Comparison of ENCODE assay signal across 8 mouse cellular contexts in the genomic region with DNA sequence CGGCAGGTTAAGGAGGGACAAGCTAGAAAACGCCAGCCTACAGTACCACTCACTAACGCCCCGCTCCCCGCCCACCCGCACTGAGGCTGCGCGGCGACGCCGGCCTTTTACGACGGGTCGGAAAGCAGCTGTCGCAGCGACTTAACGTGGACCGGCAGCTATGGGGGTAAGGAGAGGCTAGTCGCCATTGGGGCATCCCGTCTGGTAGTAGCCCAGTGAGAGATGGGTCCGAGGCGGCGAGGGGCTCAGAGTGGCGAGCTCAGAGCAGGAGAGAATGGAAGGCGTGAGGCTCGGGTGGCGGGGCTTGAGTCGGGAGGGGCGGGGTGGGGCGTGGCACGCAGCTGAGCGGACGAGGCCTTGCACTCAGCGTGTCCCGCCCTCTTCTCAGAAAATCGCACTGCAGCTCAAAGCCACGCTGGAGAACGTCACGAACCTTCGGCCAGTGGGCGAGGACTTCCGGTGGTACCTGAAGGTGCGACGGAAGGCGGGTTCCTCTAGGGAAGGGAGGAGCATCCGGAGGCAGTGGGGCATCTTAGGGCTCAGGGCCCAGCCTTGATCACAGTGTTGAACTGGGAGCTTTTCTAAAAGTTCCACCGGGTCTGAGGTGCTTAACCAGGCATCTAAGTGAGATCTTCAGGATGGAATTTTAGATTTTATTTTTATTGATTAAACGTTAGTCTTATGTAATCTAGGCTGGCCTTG. TPM values are rescaled to one million over a fixed set of nuclear protein-coding genes. Genes with fewer than 3 reads are reported as not detected.
DNase-seq lines count a peak whose midpoint lies in the region; ATAC-seq lines count a peak whose summit lies in the region.

A gene (plus strand): TSS at position 83 of the 702 bp plus-strand sequence.

- under 1% methylated on average over 48 of the region's 48 CpGs for WGBS in heart, embryonic 13.5 days
- WGBS in liver, embryonic 12.5 days (ENCODE audit: insufficient replicate concordance) = under 1% methylated on average over 48 of the region's 48 CpGs
- under 1% methylated on average over 48 of the region's 48 CpGs for WGBS in stomach, embryonic 15.5 days

- H3K4me3 ChIP-seq in brown adipose tissue, adult 24 weeks (ENCODE audit: insufficient read depth, low read depth, low read length) = peak within 1 kb of the TSS; percentile 81
- H3K4me3 ChIP-seq in heart, embryonic 13.5 days = peak within 1 kb of the TSS; percentile 65
- peak within 1 kb of the TSS; percentile 71 for H3K4me3 ChIP-seq in liver, embryonic 12.5 days
- peak within 1 kb of the TSS; percentile 70 for H3K4me3 ChIP-seq in stomach, embryonic 15.5 days (replicated peaks)

- H3K27ac ChIP-seq in brown adipose tissue, adult 24 weeks (replicated peaks; ENCODE audit: low read depth, low read length) = peak within 1 kb of the TSS; percentile 89
- peak within 1 kb of the TSS; percentile 89 for H3K27ac ChIP-seq in heart, embryonic 13.5 days (replicated peaks)
- H3K27ac ChIP-seq in liver, embryonic 12.5 days = peak within 1 kb of the TSS; percentile 86
- H3K27ac ChIP-seq in stomach, embryonic 15.5 days = peak within 1 kb of the TSS; percentile 94

- ATAC-seq in heart, embryonic 13.5 days (ENCODE audit: extremely low read depth, insufficient number of reproducible peaks, low FRiP score, low TSS enrichment) = peak; percentile 91
- ATAC-seq in liver, embryonic 12.5 days = peak; percentile 94
- ATAC-seq in stomach, embryonic 15.5 days (ENCODE audit: insufficient read depth, low FRiP score, low read depth) = peak; percentile 95

- H3K27me3 ChIP-seq in heart, embryonic 13.5 days (replicated peaks) = no peaks in the 10 kb centered on the region
- no peaks in the 10 kb centered on the region for H3K27me3 ChIP-seq in liver, embryonic 12.5 days (replicated peaks)
- H3K27me3 ChIP-seq in stomach, embryonic 15.5 days (replicated peaks) = no peaks in the 10 kb centered on the region

- peak; percentile 97 for DNase-seq in CD4-positive, CD25-positive, alpha-beta regulatory T cell, adult 2 months (ENCODE audit: low read depth, low spot score)
- DNase-seq in fat pad, adult 2 months (ENCODE audit: extremely low read depth, low read depth, low spot score) = peak; percentile 70
- peak; percentile 95 for DNase-seq in kidney, postnatal 10 days
- DNase-seq in natural killer cell, adult 2 months (ENCODE audit: low spot score in 2 of 2) = peak; percentile 93

- peak within 1 kb of the TSS; percentile 84 for H3K4me2 ChIP-seq in heart, embryonic 13.5 days
- H3K4me2 ChIP-seq in liver, embryonic 12.5 days = peak within 1 kb of the TSS; percentile 90
- peak within 1 kb of the TSS; percentile 85 for H3K4me2 ChIP-seq in stomach, embryonic 15.5 days

- H3K9me3 ChIP-seq in heart, embryonic 13.5 days = no peaks in the 10 kb centered on the region
- H3K9me3 ChIP-seq in liver, embryonic 12.5 days (replicated peaks) = no peaks in the 10 kb centered on the region
- H3K9me3 ChIP-seq in stomach, embryonic 15.5 days = no peaks in the 10 kb centered on the region

- H3K36me3 ChIP-seq in heart, embryonic 13.5 days = peaks cover 65% of the 10 kb centered on the region
- peaks cover 62% of the 10 kb centered on the region for H3K36me3 ChIP-seq in liver, embryonic 12.5 days
- H3K36me3 ChIP-seq in stomach, embryonic 15.5 days = peaks cover 27% of the 10 kb centered on the region

- peak within 1 kb of the TSS; percentile 85 for H3K9ac ChIP-seq in heart, embryonic 13.5 days
- H3K9ac ChIP-seq in liver, embryonic 12.5 days = peak within 1 kb of the TSS; percentile 65
- peak within 1 kb of the TSS; percentile 53; the same call in 1 of the 2 replicates for H3K9ac ChIP-seq in stomach, embryonic 15.5 days

- H3K4me1 ChIP-seq in brown adipose tissue, adult 24 weeks (ENCODE audit: control insufficient read depth, insufficient read depth, insufficient read length, low read length) = no peaks in the 10 kb centered on the region
- H3K4me1 ChIP-seq in heart, embryonic 13.5 days = peaks cover 17% of the 10 kb centered on the region
- peaks cover 28% of the 10 kb centered on the region for H3K4me1 ChIP-seq in liver, embryonic 12.5 days
- peaks cover 7% of the 10 kb centered on the region for H3K4me1 ChIP-seq in stomach, embryonic 15.5 days

RNA-seq across cellular contexts. Expression of the gene that starts here (rescaled TPM):
- 77.0 and 102 TPM in 2 replicates for polyA plus RNA-seq in brown adipose tissue, adult 24 weeks (2012; ENCODE audit: insufficient read depth, insufficient read length, missing spikeins)
- polyA plus RNA-seq in heart, embryonic 13.5 days (2015; fragmentation: Nextera tagmentation; extraction: Ambion mirVana) = 95.3 and 101 TPM in 2 replicates
- polyA plus RNA-seq in liver, embryonic 12.5 days (2016; fragmentation: Nextera tagmentation; extraction: Ambion mirVana) = 54.1 and 59.0 TPM in 2 replicates
- polyA plus RNA-seq in stomach, embryonic 15.5 days (2015; fragmentation: Nextera tagmentation; extraction: Ambion mirVana) = 115 and 118 TPM in 2 replicates

Comparison
In these comparisons a context has a peak if more than half of its experiments do, and no peak if none do; other contexts are left out.
1. Peak in every context shown above with its lines: DNase-seq, ATAC-seq, H3K4me3 ChIP-seq and H3K27ac ChIP-seq.